Mouse (Mus musculus) kidney, adult 18-20 months (tissue): ENCODE measurements around the gene Vmn1r93.
"Not testable (repeated sequence)": the region's sequence is repeated elsewhere in the genome, so short reads cannot be mapped to it uniquely, and the experiment has no call there.

ENCODE experiments used
- DNase-seq: peaks from one replicate; pipeline ENCODE4 v3.0.0; 2021

Vmn1r93 gene

DNA sequence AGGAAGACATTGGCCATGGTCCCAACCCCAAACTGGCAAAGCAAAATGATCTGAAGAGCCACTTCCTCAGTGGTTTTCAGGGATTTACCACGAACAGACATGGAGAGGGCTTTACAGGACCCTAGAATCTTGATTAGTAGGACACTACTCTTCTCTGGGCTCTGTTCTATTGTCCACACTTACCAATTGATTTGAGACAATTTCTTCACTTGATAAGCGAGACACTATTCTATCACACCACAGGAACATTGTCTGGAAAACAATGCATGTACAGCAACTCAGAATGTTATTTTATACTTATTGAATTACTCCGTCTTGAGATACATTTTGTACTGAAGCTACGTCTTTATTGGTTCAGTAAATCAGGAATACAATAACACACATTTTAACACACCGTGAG, at the start of gene Vmn1r93:
Gene Vmn1r93, minus strand, starts transcription at position 101 of the 400 bp plus-strand sequence.
- not testable (repeated sequence) for DNase-seq

DNA sequence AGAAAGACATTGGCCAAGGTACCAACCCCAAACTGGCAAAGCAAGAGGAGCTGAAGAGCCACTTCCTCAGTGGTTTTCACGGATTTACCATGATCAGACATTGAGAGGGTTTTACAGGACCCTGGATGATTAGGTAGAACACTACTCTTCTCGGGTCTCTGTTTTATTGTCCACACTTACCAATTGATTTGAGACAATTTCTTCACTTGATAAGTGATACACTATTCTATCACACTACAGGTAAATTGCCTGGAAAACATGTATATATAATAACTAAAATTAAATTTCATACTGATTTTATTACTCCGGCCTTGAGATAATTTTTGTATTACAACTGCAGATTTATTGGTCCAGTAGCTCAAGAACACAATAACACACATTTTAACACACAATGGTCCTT, 29.4 kb upstream of the Vmn1r93 start, which contains the start of gene Vmn1r94:
Gene Vmn1r94, minus strand, starts transcription at position 101 of the 400 bp plus-strand sequence.
- DNase-seq = not testable (repeated sequence)

DNA sequence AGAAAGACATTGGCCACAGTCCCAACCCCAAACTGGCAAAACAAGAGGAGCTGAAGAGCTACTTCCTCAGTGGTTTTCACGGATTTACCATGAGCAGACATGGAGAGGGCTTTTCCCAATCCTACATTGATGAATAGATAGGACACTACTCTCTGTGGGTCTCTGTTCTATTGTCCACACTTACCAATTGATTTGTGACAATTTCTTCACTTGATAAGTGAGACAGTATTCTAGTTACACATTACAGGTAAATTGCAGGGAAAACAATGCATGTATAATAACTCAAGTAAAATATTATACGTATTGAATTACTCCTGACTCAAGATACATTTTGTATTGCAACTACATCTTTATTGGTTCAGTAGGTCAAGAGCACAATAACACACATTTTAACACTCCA, 16.4 kb downstream of the Vmn1r93 start, which contains the start of gene Gm16442:
Gene Gm16442, minus strand, starts transcription at position 101 of the 400 bp plus-strand sequence.
- DNase-seq = not testable (repeated sequence)

DNA sequence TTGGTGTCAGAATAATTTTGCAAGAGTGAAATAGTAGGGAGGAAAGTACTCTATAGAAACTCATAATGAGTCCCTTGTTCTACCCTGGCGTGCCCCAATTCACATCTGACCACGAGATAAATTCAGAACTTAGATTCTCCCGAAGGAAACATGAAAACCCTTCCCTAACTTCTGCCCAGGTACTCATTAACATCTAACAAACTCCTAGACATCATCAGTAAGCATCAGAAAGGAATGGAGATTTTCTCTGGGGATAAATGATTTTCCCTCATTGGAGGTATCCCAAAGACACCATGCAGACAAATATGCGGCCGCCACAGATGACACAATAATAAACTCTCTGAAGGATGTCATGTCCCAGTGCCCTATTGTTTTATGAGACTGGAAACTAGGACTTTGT, 39.5 kb downstream of the Vmn1r93 start, which contains the start of gene Vmn1r91:
Gene Vmn1r91, plus strand, starts transcription at position 301 of the 400 bp plus-strand sequence.
- DNase-seq = not testable (repeated sequence)
